Mouse (Mus musculus) forelimb bud, embryonic 11.5 days (tissue): Measurements from ENCODE around the gene Sez6l.

Experiments
- DNase-seq: peaks from one replicate; pipeline ENCODE4 v3.0.0-alpha.2; 2012; ENCODE audit warnings: low read depth, low spot score

Gene Sez6l

GRCm38 (mm10) chr5:112534146-112534545 lies 42.8 kb downstream of the Sez6l start:
- DNase-seq: peak; percentile 57

GRCm38 (mm10) chr5:112533312-112534075 lies 43.5 kb downstream of the Sez6l start:
- DNase-seq: no peak

- no peak for DNase-seq
These were observed 44.1 kb downstream of the Sez6l start for GRCm38 (mm10) chr5:112532894-112533293.

- no peak for DNase-seq
These were observed 44.8 kb downstream of the Sez6l start for GRCm38 (mm10) chr5:112532210-112532609.

GRCm38 (mm10) chr5:112531111-112531510 lies 45.9 kb downstream of the Sez6l start:
- DNase-seq: no peak

GRCm38 (mm10) chr5:112526936-112527335 lies 50.0 kb downstream of the Sez6l start:
- no peak for DNase-seq

GRCm38 (mm10) chr5:112526435-112526834 lies 50.5 kb downstream of the Sez6l start:
- no peak for DNase-seq

GRCm38 (mm10) chr5:112525980-112526379 lies 51.0 kb downstream of the Sez6l start:
- no peak for DNase-seq

GRCm38 (mm10) chr5:112525271-112525670 lies 51.7 kb downstream of the Sez6l start:
- DNase-seq: no peak

GRCm38 (mm10) chr5:112523796-112524195 lies 53.2 kb downstream of the Sez6l start:
- DNase-seq: no peak

GRCm38 (mm10) chr5:112523331-112523730 lies 53.7 kb downstream of the Sez6l start:
- no peak for DNase-seq

GRCm38 (mm10) chr5:112521703-112522527 lies 55.1 kb downstream of the Sez6l start:
- no peak for DNase-seq

GRCm38 (mm10) chr5:112520826-112521702 lies 55.9 kb downstream of the Sez6l start:
- DNase-seq: peak; percentile 69

- no peak for DNase-seq
These were observed 58.2 kb downstream of the Sez6l start for GRCm38 (mm10) chr5:112518773-112519172.

- no peak for DNase-seq
These were observed 59.5 kb downstream of the Sez6l start for GRCm38 (mm10) chr5:112517454-112517853.

GRCm38 (mm10) chr5:112516527-112516926 lies 60.5 kb downstream of the Sez6l start:
- DNase-seq: no peak

- DNase-seq: no peak
These were observed 66.6 kb downstream of the Sez6l start for GRCm38 (mm10) chr5:112510351-112510750.

- DNase-seq: no peak
These were observed 67.1 kb downstream of the Sez6l start for GRCm38 (mm10) chr5:112509916-112510315.

- no peak for DNase-seq
These were observed 71.4 kb downstream of the Sez6l start for GRCm38 (mm10) chr5:112505595-112505994.

GRCm38 (mm10) chr5:112501384-112501783 lies 75.6 kb downstream of the Sez6l start:
- no peak for DNase-seq

- no peak for DNase-seq
These were observed 76.9 kb downstream of the Sez6l start for GRCm38 (mm10) chr5:112499918-112500682.
